Mouse (Mus musculus) embryonic facial prominence, embryonic 12.5 days (tissue): ENCODE measurements around the gene Ppme1. TPM values are rescaled to one million over a fixed set of nuclear protein-coding genes. Genes with fewer than 3 reads are reported as not detected.
A peak's percentile ranks its signal among the peaks of the same experiment; 100 is the strongest.

Experiments used
- ATAC-seq: fragments of 200-750 bp; cut with Nextera tagmentation; 2 replicates; pipeline ENCODE4 v1.8.0; 2017; ENCODE audit not compliant: insufficient number of reproducible peaks, insufficient read depth, low FRiP score, low TSS enrichment
- H3K27ac ChIP-seq: fragments of 300-500 bp; sonication (generic); 2 replicates; pipeline ENCODE4 v1.5.1; 2016; ENCODE audit warnings: mild to moderate bottlenecking
- H3K27me3 ChIP-seq: fragments of 300-500 bp; sonication (generic); 2 replicates; pipeline ENCODE4 v1.6.1; 2016; ENCODE audit warnings: mild to moderate bottlenecking, moderate library complexity
- H3K36me3 ChIP-seq: fragments of 300-500 bp; sonication (generic); 2 replicates; pipeline ENCODE4 v1.6.1; 2016; ENCODE audit warnings: mild to moderate bottlenecking
- H3K4me1 ChIP-seq: fragments of 300-500 bp; sonication (generic); 2 replicates; pipeline ENCODE4 v1.6.1; 2016
- H3K4me2 ChIP-seq: fragments of 300-500 bp; sonication (generic); replicated peaks from 2 replicates; pipeline ENCODE4 v1.6.1; 2016; ENCODE audit warnings: mild to moderate bottlenecking, moderate library complexity
- H3K4me3 ChIP-seq: fragments of 300-500 bp; sonication (generic); 2 replicates; pipeline ENCODE4 v1.5.1; 2016; ENCODE audit warnings: mild to moderate bottlenecking
- H3K9ac ChIP-seq: fragments of 300-500 bp; sonication (generic); 2 replicates; pipeline ENCODE4 v1.6.1; 2016; ENCODE audit warnings: mild to moderate bottlenecking, moderate library complexity
- H3K9me3 ChIP-seq: fragments of 300-500 bp; sonication (generic); 2 replicates; pipeline ENCODE4 v1.6.1; 2016; ENCODE audit warnings: mild to moderate bottlenecking, moderate library complexity
- WGBS: fragments of 180-500 bp; shearing (Covaris S2); methylation state at CpG from one replicate; pipeline ENCODE4 v1.1.7; 2016; 5-methylcytosine and 5-hydroxymethylcytosine counted together
- polyA plus RNA-seq: library from polyadenylated mRNA; unstranded; fragments of >200 nt; fragmentation: Nextera tagmentation; extraction: Ambion mirVana; gene quantifications from 2 replicates; pipeline ENCODE4 v1.2.1, GENCODE M21; 2016

Gene Ppme1
- polyA plus RNA-seq, 1 experiment from 2014 or later, result 59.7 TPM

GRCm38 (mm10) chr7:100325482-100325881 lies 46.6 kb downstream of the Ppme1 start:
- Histone ChIP-seq H3K4me3 (no peak overlapping the region), H3K9me3 (no peaks in the 10 kb centered on the region), H3K9ac (no peak overlapping the region), H3K27me3 (no peaks in the 10 kb centered on the region), H3K36me3 (peaks cover 37% of the 10 kb centered on the region), H3K27ac (no peak overlapping the region), H3K4me1 (no peaks in the 10 kb centered on the region), H3K4me2 (no peak overlapping the region)
- WGBS, result 79% methylated on average over 6 of the region's 6 CpGs
- ATAC-seq, result no peak

- ATAC-seq, result no peak
- H3K9ac ChIP-seq, result no peak overlapping the region
- 87% methylated on average over 3 of the region's 3 CpGs for WGBS
- H3K36me3 ChIP-seq, result peaks cover 36% of the 10 kb centered on the region
- no peaks in the 10 kb centered on the region for H3K27me3 ChIP-seq
- H3K27ac ChIP-seq, result no peak overlapping the region
- no peaks in the 10 kb centered on the region for H3K9me3 ChIP-seq
- no peak overlapping the region for H3K4me3 ChIP-seq
- no peaks in the 10 kb centered on the region for H3K4me1 ChIP-seq
- no peak overlapping the region for H3K4me2 ChIP-seq
Observed at GRCm38 (mm10) chr7:100323721-100324120, 48.4 kb downstream of the Ppme1 start.

GRCm38 (mm10) chr7:100317534-100317933 lies 54.6 kb downstream of the Ppme1 start:
- Histone ChIP-seq H3K4me1 (no peaks in the 10 kb centered on the region), H3K4me2 (no peak overlapping the region), H3K27me3 (no peaks in the 10 kb centered on the region), H3K36me3 (peaks cover 35% of the 10 kb centered on the region), H3K27ac (no peak overlapping the region), H3K4me3 (no peak overlapping the region), H3K9me3 (no peaks in the 10 kb centered on the region), H3K9ac (no peak overlapping the region)
- ATAC-seq, result no peak
- WGBS, result 92% methylated on average over 5 of the region's 5 CpGs

GRCm38 (mm10) chr7:100316924-100317323 lies 55.2 kb downstream of the Ppme1 start:
- Histone ChIP-seq H3K4me2 (no peak overlapping the region), H3K4me3 (no peak overlapping the region), H3K27me3 (no peaks in the 10 kb centered on the region), H3K27ac (no peak overlapping the region), H3K9ac (no peak overlapping the region), H3K36me3 (peaks cover 35% of the 10 kb centered on the region), H3K4me1 (no peaks in the 10 kb centered on the region), H3K9me3 (no peaks in the 10 kb centered on the region)
- ATAC-seq, result no peak
- WGBS, result 90% methylated on average over 8 of the region's 8 CpGs

DNA sequence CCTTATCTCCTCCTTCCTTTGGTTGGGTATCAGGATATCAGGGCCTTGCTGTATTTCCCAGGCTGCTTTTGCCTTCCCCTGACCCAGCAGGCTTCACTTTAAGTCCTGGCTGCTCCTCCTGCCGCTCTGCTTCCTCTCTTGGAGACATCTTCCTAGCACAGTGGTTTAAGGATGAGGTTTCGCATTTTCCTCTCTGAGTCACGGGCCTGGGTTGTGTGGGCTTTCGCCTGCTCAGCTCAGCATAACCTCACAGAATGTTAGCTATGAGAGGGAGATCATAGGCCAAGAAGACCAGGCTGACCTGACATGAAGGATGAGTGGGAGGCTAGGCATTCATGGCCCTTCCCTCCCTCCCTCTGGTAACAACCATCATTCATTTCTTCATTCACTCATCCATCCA lies 59.4 kb downstream of the Ppme1 start:
- H3K27me3 ChIP-seq, result no peaks in the 10 kb centered on the region
- peaks cover 22% of the 10 kb centered on the region for H3K4me1 ChIP-seq
- H3K9ac ChIP-seq, result no peak overlapping the region
- peaks cover 24% of the 10 kb centered on the region for H3K36me3 ChIP-seq
- no peak overlapping the region for H3K27ac ChIP-seq
- no peaks in the 10 kb centered on the region for H3K9me3 ChIP-seq
- H3K4me2 ChIP-seq, result no peak overlapping the region
- WGBS, result 87% methylated on average over 4 of the region's 4 CpGs
- no peak overlapping the region for H3K4me3 ChIP-seq
- no peak for ATAC-seq

- Histone ChIP-seq H3K27me3 (no peaks in the 10 kb centered on the region), H3K9ac (no peak overlapping the region; the same call in 1 of the 2 replicates), H3K36me3 (peaks cover 5% of the 10 kb centered on the region; the same call in 1 of the 2 replicates), H3K27ac (peak overlapping the region; percentile 71; the same call in 1 of the 2 replicates), H3K4me1 (peaks cover 25% of the 10 kb centered on the region), H3K9me3 (no peaks in the 10 kb centered on the region), H3K4me3 (no peak overlapping the region), H3K4me2 (no peak overlapping the region)
- no peak for ATAC-seq
- WGBS, result 73% methylated on average over 12 of the region's 12 CpGs
Observed at GRCm38 (mm10) chr7:100310290-100310689, 61.8 kb downstream of the Ppme1 start.

GRCm38 (mm10) chr7:100309679-100310078 lies 62.4 kb downstream of the Ppme1 start:
- peak overlapping the region; percentile 71 for H3K27ac ChIP-seq
- peaks cover 25% of the 10 kb centered on the region for H3K4me1 ChIP-seq
- H3K9ac ChIP-seq, result no peak overlapping the region
- H3K27me3 ChIP-seq, result no peaks in the 10 kb centered on the region
- 56% methylated on average over 6 of the region's 6 CpGs for WGBS
- no peak overlapping the region for H3K4me3 ChIP-seq
- H3K4me2 ChIP-seq, result no peak overlapping the region
- ATAC-seq, result no peak
- H3K36me3 ChIP-seq, result 0 out of 2 replicates have a peak, but pooled peaks cover 3% of the 10 kb centered on the region
- H3K9me3 ChIP-seq, result no peaks in the 10 kb centered on the region

GRCm38 (mm10) chr7:100309216-100309615 lies 62.9 kb downstream of the Ppme1 start:
- H3K27ac ChIP-seq, result peak overlapping the region; percentile 71
- ATAC-seq, result no peak

DNA sequence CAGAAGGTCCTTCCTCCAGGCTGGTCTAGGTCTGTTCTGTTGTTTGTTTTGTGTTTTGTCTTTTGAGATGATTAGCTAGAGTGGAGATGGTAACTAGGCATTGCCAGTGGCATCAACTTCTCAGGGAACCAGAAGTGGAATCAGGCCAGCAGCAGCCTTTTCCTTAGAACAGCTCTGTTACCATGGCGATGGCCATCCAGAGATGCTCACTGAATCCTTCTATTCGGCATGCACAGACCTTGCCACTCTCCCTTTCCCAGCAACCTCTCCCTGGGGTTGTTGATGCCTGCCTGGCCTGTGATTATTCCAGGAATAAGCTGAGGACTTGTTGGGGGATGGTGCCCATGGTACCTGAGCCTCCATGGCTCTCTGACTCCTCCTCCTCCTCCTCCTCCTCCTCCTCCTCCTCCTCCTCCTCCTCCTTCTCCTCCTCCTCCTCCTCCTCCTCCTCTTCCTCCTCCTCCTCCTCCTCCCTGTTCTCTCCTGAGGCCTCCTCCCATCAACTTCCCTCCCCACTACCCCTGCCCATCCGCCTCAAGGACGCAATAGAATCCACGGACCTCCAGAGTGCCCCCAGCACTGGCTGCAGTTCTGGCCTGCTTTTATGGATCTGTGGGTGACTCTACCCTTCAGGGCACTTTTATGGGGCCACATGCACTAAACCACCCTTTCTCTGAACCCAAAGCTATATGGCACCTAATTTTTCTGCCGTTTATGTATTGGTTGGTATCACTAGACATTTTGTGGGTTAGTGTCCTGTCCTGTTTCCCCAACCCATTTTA lies 64.0 kb downstream of the Ppme1 start:
- H3K9ac ChIP-seq, result no peak overlapping the region
- ATAC-seq, result no peak
- 76% methylated on average over 5 of the region's 6 CpGs for WGBS

More at GRCm38 (mm10) chr7:100309216-100309615, 62.9 kb downstream of the Ppme1 start:
- H3K4me1 ChIP-seq, result peaks cover 25% of the 10 kb centered on the region
- no peak overlapping the region for H3K9ac ChIP-seq
- H3K36me3 ChIP-seq, result 0 out of 2 replicates have a peak, but pooled peaks cover 3% of the 10 kb centered on the region
- WGBS, result 64% methylated on average over 1 of the region's 1 CpGs
- no peak overlapping the region for H3K4me3 ChIP-seq
- no peaks in the 10 kb centered on the region for H3K9me3 ChIP-seq
- H3K27me3 ChIP-seq, result no peaks in the 10 kb centered on the region
- no peak overlapping the region for H3K4me2 ChIP-seq

GRCm38 (mm10) chr7:100305894-100306293 lies 66.2 kb downstream of the Ppme1 start:
- Histone ChIP-seq H3K9ac (no peak overlapping the region), H3K4me2 (no peak overlapping the region), H3K27ac (no peak overlapping the region), H3K9me3 (no peaks in the 10 kb centered on the region), H3K27me3 (no peaks in the 10 kb centered on the region), H3K4me3 (no peak overlapping the region), H3K36me3 (0 out of 2 replicates have a peak, but pooled peaks cover 3% of the 10 kb centered on the region), H3K4me1 (peaks cover 26% of the 10 kb centered on the region)
- 89% methylated on average over 9 of the region's 9 CpGs for WGBS
- ATAC-seq, result no peak

More for the DNA sequence above, 64.0 kb downstream of the Ppme1 start:
- H3K27me3 ChIP-seq, result no peaks in the 10 kb centered on the region
- no peak overlapping the region for H3K4me2 ChIP-seq
- no peak overlapping the region for H3K4me3 ChIP-seq
- H3K27ac ChIP-seq, result no peak overlapping the region
- 0 out of 2 replicates have a peak, but pooled peaks cover 3% of the 10 kb centered on the region for H3K36me3 ChIP-seq
- no peaks in the 10 kb centered on the region for H3K9me3 ChIP-seq
- peaks cover 25% of the 10 kb centered on the region for H3K4me1 ChIP-seq

GRCm38 (mm10) chr7:100302316-100302715 lies 69.8 kb downstream of the Ppme1 start:
- Histone ChIP-seq H3K4me1 (peaks cover 19% of the 10 kb centered on the region), H3K9ac (no peak overlapping the region), H3K27me3 (no peaks in the 10 kb centered on the region), H3K4me2 (no peak overlapping the region), H3K9me3 (no peaks in the 10 kb centered on the region), H3K4me3 (no peak overlapping the region), H3K27ac (0 out of 2 replicates have a peak overlapping the region, but pooled peaks have one; percentile 36), H3K36me3 (peaks cover 10% of the 10 kb centered on the region)
- WGBS, result 65% methylated on average over 4 of the region's 4 CpGs
- no peak for ATAC-seq

DNA sequence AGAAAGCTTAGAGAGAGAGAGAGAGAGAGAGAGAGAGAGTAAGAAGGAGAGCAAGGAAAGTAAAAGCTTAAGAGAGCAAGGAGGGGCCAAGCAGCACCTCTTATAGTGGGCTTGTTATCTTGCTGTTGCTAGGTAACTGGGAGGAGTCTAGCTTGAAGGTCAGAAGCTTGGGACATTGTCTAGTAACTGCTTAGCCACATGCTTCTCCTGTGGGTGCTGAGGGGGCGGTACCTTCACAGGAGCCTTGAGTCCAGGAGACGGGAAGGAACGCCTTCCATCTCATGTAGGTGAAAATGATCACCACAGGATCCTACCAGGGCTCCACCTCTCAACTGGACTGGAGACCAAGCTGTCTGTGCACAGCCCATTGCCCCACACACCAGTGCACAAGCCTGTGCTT lies 70.7 kb downstream of the Ppme1 start:
- no peaks in the 10 kb centered on the region for H3K27me3 ChIP-seq
- ATAC-seq, result no peak
- H3K36me3 ChIP-seq, result peaks cover 10% of the 10 kb centered on the region
- no peak overlapping the region for H3K4me3 ChIP-seq
- H3K9ac ChIP-seq, result no peak overlapping the region
- H3K4me2 ChIP-seq, result no peak overlapping the region
- no peaks in the 10 kb centered on the region for H3K9me3 ChIP-seq
- 65% methylated on average over 3 of the region's 3 CpGs for WGBS
- peaks cover 19% of the 10 kb centered on the region for H3K4me1 ChIP-seq
- no peak overlapping the region for H3K27ac ChIP-seq
